Mouse (Mus musculus): ENCODE data around the gene Tmem98.

Gene Tmem98

GRCm38 (mm10) chr11:80854908-80855307 lies 44.9 kb downstream of the Tmem98 start:
- DNase-seq (ENCODE audit: low read depth, low spot score) = no peak

- DNase-seq (ENCODE audit: low read depth, low spot score) = no peak
Observed at GRCm38 (mm10) chr11:80856827-80857226, 46.9 kb downstream of the Tmem98 start.

DNA sequence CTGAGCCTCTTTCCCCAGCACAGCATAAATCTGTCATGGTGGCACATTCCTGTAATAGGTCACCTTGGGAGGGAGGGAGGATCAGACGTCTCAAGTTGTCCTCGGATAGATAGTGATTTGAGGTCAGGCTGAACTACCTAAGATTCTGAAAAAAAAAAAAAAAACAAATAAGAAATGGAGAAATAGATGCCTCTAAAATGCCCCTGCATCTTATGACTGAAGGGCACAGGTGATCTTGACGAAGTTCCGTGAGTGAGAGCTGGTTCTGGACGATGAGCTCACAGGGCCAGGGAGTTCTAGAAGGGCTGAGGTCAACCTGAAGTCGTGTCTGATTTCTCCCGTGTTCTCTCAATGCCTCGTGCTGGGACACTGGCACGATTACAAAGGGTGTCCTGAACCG lies 48.1 kb downstream of the Tmem98 start, which contains the start of gene Spaca3:
Gene Spaca3 (plus strand): TSS at position 301 of the 400 bp plus-strand sequence.
- DNase-seq (ENCODE audit: low read depth, low spot score) = no peak

DNA sequence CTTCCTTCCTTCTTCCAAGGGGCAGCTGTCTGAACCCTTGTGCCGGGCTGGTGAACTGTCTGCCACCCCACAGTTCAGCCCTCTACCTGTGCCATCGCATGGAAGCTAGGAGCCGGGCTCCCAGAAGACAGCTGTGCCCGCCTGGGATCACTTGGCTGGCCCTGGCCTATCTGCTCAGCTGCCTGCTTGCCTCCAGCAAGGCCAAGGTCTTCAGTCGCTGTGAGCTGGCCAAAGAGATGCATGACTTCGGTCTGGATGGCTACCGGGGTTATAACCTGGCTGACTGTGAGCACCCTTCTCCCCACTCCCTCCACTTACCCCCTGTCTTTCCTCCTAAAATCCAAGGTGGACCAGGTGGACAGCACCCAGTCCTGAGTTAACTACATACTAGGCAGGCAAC lies 53.0 kb downstream of the Tmem98 start:
- DNase-seq (ENCODE audit: low read depth, low spot score) = no peak

GRCm38 (mm10) chr11:80868039-80868438 lies 58.1 kb downstream of the Tmem98 start:
- no peak for DNase-seq (ENCODE audit: low read depth, low spot score)
